Mouse (Mus musculus) limb, embryonic 14.5 days (tissue): Measurements from ENCODE around the gene E2f1. TPM values are rescaled to one million over a fixed set of nuclear protein-coding genes. Genes with fewer than 3 reads are reported as not detected.

ENCODE experiments used
- ATAC-seq: fragments of 200-750 bp; cut with Nextera tagmentation; 2 replicates; pipeline ENCODE4 v1.8.0; 2017; ENCODE audit warnings: low read depth, moderate number of reproducible peaks, moderate TSS enrichment; ENCODE audit not compliant: low FRiP score
- DNase-seq: peaks from one replicate; pipeline ENCODE4 v3.0.0-alpha.2; 2015; ENCODE audit warnings: low spot score
- H3K27ac ChIP-seq: fragments of 300-500 bp; sonication (generic); replicated peaks from 2 replicates; pipeline ENCODE4 v1.5.1; 2014; ENCODE audit warnings: low read depth, mild to moderate bottlenecking, low read length, moderate library complexity, mixed read lengths
- H3K27me3 ChIP-seq: fragments of 300-500 bp; sonication (generic); 2 replicates; pipeline ENCODE4 v1.6.1; 2014; ENCODE audit warnings: low read length, mixed read lengths; ENCODE audit not compliant: control insufficient read depth, insufficient read depth
- H3K36me3 ChIP-seq: fragments of 300-500 bp; sonication (generic); 2 replicates; pipeline ENCODE4 v1.6.1; 2014; ENCODE audit warnings: mild to moderate bottlenecking, low read length, moderate library complexity, mixed read lengths; ENCODE audit not compliant: control insufficient read depth, insufficient read depth
- H3K4me1 ChIP-seq: fragments of 300-500 bp; sonication (generic); 2 replicates; pipeline ENCODE4 v1.6.1; 2014; ENCODE audit warnings: antibody characterized with exemption, low read length, mixed read lengths; ENCODE audit not compliant: control insufficient read depth, insufficient read depth
- H3K4me2 ChIP-seq: fragments of 300-500 bp; sonication (generic); replicated peaks from 2 replicates; pipeline ENCODE4 v1.6.1; 2014; ENCODE audit warnings: low read depth, mild to moderate bottlenecking, low read length, moderate library complexity; ENCODE audit not compliant: severe bottlenecking
- H3K4me3 ChIP-seq: fragments of 300-500 bp; sonication (generic); replicated peaks from 2 replicates; pipeline ENCODE4 v1.5.1; 2014; ENCODE audit warnings: low read length
- H3K9ac ChIP-seq: fragments of 300-500 bp; sonication (generic); 2 replicates; pipeline ENCODE4 v1.6.1; 2014; ENCODE audit warnings: mild to moderate bottlenecking, low read depth, low read length, moderate library complexity; ENCODE audit not compliant: severe bottlenecking
- H3K9me3 ChIP-seq: fragments of 300-500 bp; sonication (generic); 2 replicates; pipeline ENCODE4 v1.6.1; 2016; ENCODE audit warnings: low read length; ENCODE audit not compliant: control insufficient read depth
- POLR2A ChIP-seq: fragments of 200-500 bp; IDR thresholded peaks from 2 replicates; pipeline ENCODE4 v1.8.0; 2012; ENCODE audit warnings: inconsistent platforms, mild to moderate bottlenecking, moderate library complexity, borderline replicate concordance; ENCODE audit not compliant: insufficient read depth, insufficient read length; ENCODE audit errors: extremely low read depth
- WGBS: fragments of 180-500 bp; shearing (Covaris S2); extraction: QIAGEN DNeasy Blood & Tissue Kit; methylation state at CpG from one replicate; pipeline ENCODE4 v1.1.7; 2014; 5-methylcytosine and 5-hydroxymethylcytosine counted together
- polyA plus RNA-seq, 2 experiments: library from polyadenylated mRNA; depleted of rRNA in 1 of 2; stranded (reverse) in 1 of 2; unstranded in 1 of 2; fragments of >200 nt; fragmentation: Nextera tagmentation in 1 of 2; extraction: Ambion mirVana in 1 of 2; gene quantifications; 2 replicates each; pipeline versions ENCODE4 v1.2.1 to v1.2.3; 2012 to 2014

Gene E2f1
- polyA plus RNA-seq, 2 experiments: 9.4 to 38.3 TPM

- H3K4me1 ChIP-seq: no peaks in the 10 kb centered on the region
- H3K9ac ChIP-seq: no peak overlapping the region
- no peak overlapping the region for H3K27ac ChIP-seq
- DNase-seq (no peak), ATAC-seq (no peak)
- H3K9me3 ChIP-seq: no peaks in the 10 kb centered on the region
- H3K4me2 ChIP-seq: no peak overlapping the region
- H3K36me3 ChIP-seq: peaks cover 39% of the 10 kb centered on the region
- no peak overlapping the region for H3K4me3 ChIP-seq
- TF ChIP-seq POLR2A: no peak
- WGBS: 88% methylated on average over 3 of the region's 3 CpGs
- H3K27me3 ChIP-seq: no peaks in the 10 kb centered on the region
Observed at GRCm38 (mm10) chr2:154516944-154517343, 52.7 kb downstream of the E2f1 start.

DNA sequence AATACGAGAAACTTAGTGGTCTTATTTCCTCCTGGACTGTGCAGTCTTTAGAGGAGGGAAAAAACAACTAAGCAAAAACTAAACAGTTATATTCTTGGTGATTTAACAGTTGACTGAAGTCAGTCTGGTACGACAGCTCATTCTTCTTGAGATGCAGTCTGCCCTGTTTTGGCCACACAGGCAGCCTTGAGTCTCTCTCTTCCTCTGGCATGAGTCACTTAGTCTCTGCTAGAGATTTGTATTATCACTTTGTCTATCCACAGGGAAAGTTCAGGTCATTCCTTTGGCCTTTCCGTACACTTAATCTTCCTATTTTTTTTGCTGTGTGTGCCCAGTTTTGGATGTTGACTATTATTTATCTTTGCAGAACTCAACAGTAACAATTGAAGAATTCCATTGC lies 59.6 kb downstream of the E2f1 start:
- H3K27ac ChIP-seq: no peak overlapping the region
- WGBS: 92% methylated on average over 3 of the region's 3 CpGs

More for the DNA sequence above, 59.6 kb downstream of the E2f1 start:
- no peak for TF ChIP-seq POLR2A
- H3K9me3 ChIP-seq: no peaks in the 10 kb centered on the region
- H3K27me3 ChIP-seq: no peaks in the 10 kb centered on the region
- no peaks in the 10 kb centered on the region for H3K4me1 ChIP-seq
- peaks cover 50% of the 10 kb centered on the region for H3K36me3 ChIP-seq
- H3K4me2 ChIP-seq: no peak overlapping the region
- ATAC-seq (no peak), DNase-seq (no peak)
- no peak overlapping the region for H3K4me3 ChIP-seq
- no peak overlapping the region for H3K9ac ChIP-seq

Other genes with a start within 250 kb of the E2f1 start
- gene Cdk5rap1, start 196.9 kb downstream of the E2f1 start, polyA plus RNA-seq (2012; rRNA removed): 16.6 and 20.0 TPM in 2 replicates
- 9.0 and 13.0 TPM in 2 replicates for gene Cdk5rap1, start 196.9 kb downstream of the E2f1 start, polyA plus RNA-seq (2014; fragmentation: Nextera tagmentation; extraction: Ambion mirVana)
- 11.0 and 14.9 TPM in 2 replicates for gene Snta1, start 161.8 kb downstream of the E2f1 start, polyA plus RNA-seq (2012; rRNA removed)
- 5.0 and 5.2 TPM in 2 replicates for gene Snta1, start 161.8 kb downstream of the E2f1 start, polyA plus RNA-seq (2014; fragmentation: Nextera tagmentation; extraction: Ambion mirVana)
- gene Cbfa2t2, start 133.4 kb downstream of the E2f1 start, polyA plus RNA-seq (2012; rRNA removed): 26.4 and 36.0 TPM in 2 replicates
- 35.7 and 40.0 TPM in 2 replicates for gene Cbfa2t2, start 133.4 kb downstream of the E2f1 start, polyA plus RNA-seq (2014; fragmentation: Nextera tagmentation; extraction: Ambion mirVana)
- 0.48 and 0.59 TPM in 2 replicates for gene 1700003F12Rik, start 22.8 kb downstream of the E2f1 start, polyA plus RNA-seq (2012; rRNA removed)
- gene 1700003F12Rik, start 22.8 kb downstream of the E2f1 start, polyA plus RNA-seq (2014; fragmentation: Nextera tagmentation; extraction: Ambion mirVana): 0.91 and 1.4 TPM in 2 replicates
- gene Actl10, start 18.1 kb downstream of the E2f1 start, polyA plus RNA-seq (2012; rRNA removed): 0.09 TPM in 1 of 2 replicates, not detected in the other
- 0.21 and 0.30 TPM in 2 replicates for gene Actl10, start 18.1 kb downstream of the E2f1 start, polyA plus RNA-seq (2014; fragmentation: Nextera tagmentation; extraction: Ambion mirVana)
- gene Necab3, start 11.0 kb downstream of the E2f1 start, polyA plus RNA-seq (2012; rRNA removed): 6.7 and 8.0 TPM in 2 replicates
- gene Necab3, start 11.0 kb downstream of the E2f1 start, polyA plus RNA-seq (2014; fragmentation: Nextera tagmentation; extraction: Ambion mirVana): 3.8 and 3.9 TPM in 2 replicates
- 20.6 and 21.2 TPM in 2 replicates for gene Pxmp4, start 33.8 kb upstream of the E2f1 start, polyA plus RNA-seq (2012; rRNA removed)
- gene Pxmp4, start 33.8 kb upstream of the E2f1 start, polyA plus RNA-seq (2014; fragmentation: Nextera tagmentation; extraction: Ambion mirVana): 27.0 and 27.6 TPM in 2 replicates
- 7.1 and 8.9 TPM in 2 replicates for gene Zfp341, start 43.4 kb upstream of the E2f1 start, polyA plus RNA-seq (2012; rRNA removed)
- gene Zfp341, start 43.4 kb upstream of the E2f1 start, polyA plus RNA-seq (2014; fragmentation: Nextera tagmentation; extraction: Ambion mirVana): 0.98 and 1.1 TPM in 2 replicates
- gene 4930519P11Rik, start 43.5 kb upstream of the E2f1 start, polyA plus RNA-seq (2012; rRNA removed): 0.16 and 0.58 TPM in 2 replicates
- 0.46 TPM in 1 of 2 replicates, not detected in the other for gene 4930519P11Rik, start 43.5 kb upstream of the E2f1 start, polyA plus RNA-seq (2014; fragmentation: Nextera tagmentation; extraction: Ambion mirVana)
- gene Chmp4b, start 81.8 kb upstream of the E2f1 start, polyA plus RNA-seq (2012; rRNA removed): 177 and 206 TPM in 2 replicates
- 20.7 and 20.9 TPM in 2 replicates for gene Chmp4b, start 81.8 kb upstream of the E2f1 start, polyA plus RNA-seq (2014; fragmentation: Nextera tagmentation; extraction: Ambion mirVana)
- gene Gm14214, start 200.1 kb upstream of the E2f1 start, polyA plus RNA-seq (2012; rRNA removed): not detected in 2 replicates
- gene Gm14214, start 200.1 kb upstream of the E2f1 start, polyA plus RNA-seq (2014; fragmentation: Nextera tagmentation; extraction: Ambion mirVana): not detected in 2 replicates
- 355 and 385 TPM in 2 replicates for gene Raly, start 221.2 kb upstream of the E2f1 start, polyA plus RNA-seq (2012; rRNA removed)
- gene Raly, start 221.2 kb upstream of the E2f1 start, polyA plus RNA-seq (2014; fragmentation: Nextera tagmentation; extraction: Ambion mirVana): 65.0 and 66.6 TPM in 2 replicates
- 27.6 and 54.5 TPM in 2 replicates for gene a, start 221.5 kb upstream of the E2f1 start, polyA plus RNA-seq (2012; rRNA removed)
- gene a, start 221.5 kb upstream of the E2f1 start, polyA plus RNA-seq (2014; fragmentation: Nextera tagmentation; extraction: Ambion mirVana): 17.8 and 19.9 TPM in 2 replicates